Mouse (Mus musculus) heart, postnatal 0 days (tissue): ENCODE results near the gene Ptbp3. TPM values are rescaled to one million over a fixed set of nuclear protein-coding genes. Genes with fewer than 3 reads are reported as not detected.
A peak's percentile ranks its signal among the peaks of the same experiment; 100 is the strongest.

Source experiments
- ATAC-seq: fragments of 200-750 bp; cut with Nextera tagmentation; 2 replicates; pipeline ENCODE4 v1.8.0; 2017; ENCODE audit warnings: low read depth, moderate number of reproducible peaks, moderate library complexity; ENCODE audit not compliant: insufficient read depth
- DNase-seq: peaks from one replicate; pipeline ENCODE4 v3.0.0-alpha.2; 2016; ENCODE audit warnings: low spot score
- H3K27ac ChIP-seq: fragments of 300-500 bp; sonication (generic); 2 replicates; pipeline ENCODE4 v1.5.1; 2014; ENCODE audit warnings: low read depth, mild to moderate bottlenecking
- H3K27me3 ChIP-seq: fragments of 300-500 bp; sonication (generic); 2 replicates; pipeline ENCODE4 v1.6.1; 2014; ENCODE audit warnings: low read length, mixed read lengths; ENCODE audit not compliant: control insufficient read depth, insufficient read depth
- H3K36me3 ChIP-seq: fragments of 300-500 bp; sonication (generic); replicated peaks from 2 replicates; pipeline ENCODE4 v1.6.1; 2014; ENCODE audit warnings: low read length, mixed read lengths; ENCODE audit not compliant: control insufficient read depth, insufficient read depth
- H3K4me1 ChIP-seq: fragments of 300-500 bp; sonication (generic); 2 replicates; pipeline ENCODE4 v1.6.1; 2014; ENCODE audit warnings: antibody characterized with exemption; ENCODE audit not compliant: control insufficient read depth, insufficient read depth
- H3K4me2 ChIP-seq: fragments of 300-500 bp; sonication (generic); 2 replicates; pipeline ENCODE4 v1.6.1; 2014; ENCODE audit warnings: low read depth, mild to moderate bottlenecking, low read length, moderate library complexity
- H3K4me3 ChIP-seq: fragments of 300-500 bp; sonication (generic); 2 replicates; pipeline ENCODE4 v1.5.1; 2014; ENCODE audit warnings: low read depth, low read length
- H3K9ac ChIP-seq: fragments of 300-500 bp; sonication (generic); replicated peaks from 2 replicates; pipeline ENCODE4 v1.6.1; 2014; ENCODE audit warnings: low read depth, low read length, mixed read lengths
- H3K9me3 ChIP-seq: fragments of 300-500 bp; sonication (generic); replicated peaks from 2 replicates; pipeline ENCODE4 v1.6.1; 2016; ENCODE audit warnings: low read length; ENCODE audit not compliant: control insufficient read depth
- CTCF ChIP-seq: IDR thresholded peaks from 2 replicates; pipeline ENCODE4 v1.5.1; 2016; ENCODE audit warnings: antibody characterized with exemption, control low read depth, low read depth
- EP300 ChIP-seq: IDR thresholded peaks from 2 replicates; pipeline ENCODE4 v1.6.1; 2016; ENCODE audit warnings: antibody characterized with exemption, low read depth
- WGBS: fragments of 180-500 bp; shearing (Covaris S2); extraction: QIAGEN DNeasy Blood & Tissue Kit; methylation state at CpG from one replicate; pipeline ENCODE4 v1.1.7; 2014; 5-methylcytosine and 5-hydroxymethylcytosine counted together
- polyA plus RNA-seq: library from polyadenylated mRNA; unstranded; fragments of >200 nt; fragmentation: Nextera tagmentation; extraction: Ambion mirVana; gene quantifications from 2 replicates; pipeline ENCODE4 v1.2.1, GENCODE M21; 2015
- total RNA-seq: library from RNA; depleted of rRNA; stranded (reverse); fragments of >200 nt; gene quantifications from 2 replicates; pipeline ENCODE4 v1.2.3, GENCODE M21; 2014; ENCODE audit warnings: low replicate concordance

The Ptbp3 gene
- total and polyA plus RNA-seq, 2 experiments from 2014 or later, result 15.3 to 61.4 TPM

- Histone ChIP-seq H3K4me2 (peak overlapping the region; percentile 26), H3K9me3 (no peaks in the 10 kb centered on the region), H3K4me1 (peaks cover 20% of the 10 kb centered on the region; the same call in 1 of the 2 replicates), H3K27me3 (no peaks in the 10 kb centered on the region), H3K27ac (peak overlapping the region; percentile 80), H3K36me3 (no peaks in the 10 kb centered on the region), H3K9ac (no peak overlapping the region), H3K4me3 (no peak overlapping the region)
- peak; percentile 49 for ATAC-seq
- peak; percentile 83 for DNase-seq
- WGBS, result 53% methylated on average over 5 of the region's 5 CpGs
- TF ChIP-seq CTCF (no peak), EP300 (no peak)
These were observed 35.9 kb upstream of the Ptbp3 start for GRCm38 (mm10) chr4:59585097-59585496.

GRCm38 (mm10) chr4:59582186-59582585, 33.0 kb upstream of the Ptbp3 start:
- peak overlapping the region; percentile 96 for H3K27ac ChIP-seq
- TF ChIP-seq CTCF (no peak), EP300 (no peak)
- ATAC-seq, result no peak
- no peak for DNase-seq
- no peaks in the 10 kb centered on the region for H3K27me3 ChIP-seq
- no peaks in the 10 kb centered on the region for H3K36me3 ChIP-seq
- H3K4me3 ChIP-seq, result peak overlapping the region; percentile 82
- WGBS, result 22% methylated on average over 6 of the region's 6 CpGs
- no peaks in the 10 kb centered on the region for H3K9me3 ChIP-seq
- H3K4me2 ChIP-seq, result peak overlapping the region; percentile 79
- peaks cover 13% of the 10 kb centered on the region; the same call in 1 of the 2 replicates for H3K4me1 ChIP-seq
- H3K9ac ChIP-seq, result peak overlapping the region; percentile 82

- H3K4me1 ChIP-seq, result peaks cover 8% of the 10 kb centered on the region; the same call in 1 of the 2 replicates
- H3K27ac ChIP-seq, result peak within 1 kb of the TSS; percentile 96
- H3K36me3 ChIP-seq, result no peaks in the 10 kb centered on the region
- peak; percentile 94 for ATAC-seq
- TF ChIP-seq CTCF, result no peak
- no peak for TF ChIP-seq EP300
- peak within 1 kb of the TSS; percentile 82 for H3K9ac ChIP-seq
- peak within 1 kb of the TSS; percentile 82 for H3K4me3 ChIP-seq
- H3K4me2 ChIP-seq, result peak within 1 kb of the TSS; percentile 79
- no peaks in the 10 kb centered on the region for H3K9me3 ChIP-seq
- no peaks in the 10 kb centered on the region for H3K27me3 ChIP-seq
- peak; percentile 99 for DNase-seq
- WGBS, result under 1% methylated on average over 61 of the region's 61 CpGs
These were observed 32.4 kb upstream of the Ptbp3 start, which contains the start of gene Hsdl2 for GRCm38 (mm10) chr4:59581314-59582185. Gene Hsdl2, plus strand, starts transcription at chr4:59581563.

GRCm38 (mm10) chr4:59580495-59581281, 31.5 kb upstream of the Ptbp3 start:
- peak; percentile 36 for ATAC-seq
- H3K4me3 ChIP-seq, result peak overlapping the region; percentile 82
- WGBS, result under 1% methylated on average over 23 of the region's 23 CpGs
- H3K9ac ChIP-seq, result peak overlapping the region; percentile 82
- no peak for TF ChIP-seq EP300
- TF ChIP-seq CTCF, result no peak
- peak overlapping the region; percentile 96 for H3K27ac ChIP-seq
- peak overlapping the region; percentile 79 for H3K4me2 ChIP-seq
- H3K36me3 ChIP-seq, result no peaks in the 10 kb centered on the region
- DNase-seq, result peak; percentile 73
- no peaks in the 10 kb centered on the region for H3K9me3 ChIP-seq
- peaks cover 5% of the 10 kb centered on the region; the same call in 1 of the 2 replicates for H3K4me1 ChIP-seq
- H3K27me3 ChIP-seq, result no peaks in the 10 kb centered on the region

GRCm38 (mm10) chr4:59575184-59575958, 26.2 kb upstream of the Ptbp3 start:
- no peaks in the 10 kb centered on the region for H3K4me1 ChIP-seq
- H3K4me2 ChIP-seq, result no peak overlapping the region
- no peaks in the 10 kb centered on the region for H3K27me3 ChIP-seq
- TF ChIP-seq EP300 (no peak), CTCF (no peak)
- H3K4me3 ChIP-seq, result no peak overlapping the region
- DNase-seq (no peak), ATAC-seq (no peak)
- H3K36me3 ChIP-seq, result no peaks in the 10 kb centered on the region
- 75% methylated on average over 11 of the region's 11 CpGs for WGBS
- no peak overlapping the region for H3K9ac ChIP-seq
- H3K27ac ChIP-seq, result no peak overlapping the region
- no peaks in the 10 kb centered on the region for H3K9me3 ChIP-seq
